Mouse (Mus musculus): ENCODE data around the gene Cul3.

DNA sequence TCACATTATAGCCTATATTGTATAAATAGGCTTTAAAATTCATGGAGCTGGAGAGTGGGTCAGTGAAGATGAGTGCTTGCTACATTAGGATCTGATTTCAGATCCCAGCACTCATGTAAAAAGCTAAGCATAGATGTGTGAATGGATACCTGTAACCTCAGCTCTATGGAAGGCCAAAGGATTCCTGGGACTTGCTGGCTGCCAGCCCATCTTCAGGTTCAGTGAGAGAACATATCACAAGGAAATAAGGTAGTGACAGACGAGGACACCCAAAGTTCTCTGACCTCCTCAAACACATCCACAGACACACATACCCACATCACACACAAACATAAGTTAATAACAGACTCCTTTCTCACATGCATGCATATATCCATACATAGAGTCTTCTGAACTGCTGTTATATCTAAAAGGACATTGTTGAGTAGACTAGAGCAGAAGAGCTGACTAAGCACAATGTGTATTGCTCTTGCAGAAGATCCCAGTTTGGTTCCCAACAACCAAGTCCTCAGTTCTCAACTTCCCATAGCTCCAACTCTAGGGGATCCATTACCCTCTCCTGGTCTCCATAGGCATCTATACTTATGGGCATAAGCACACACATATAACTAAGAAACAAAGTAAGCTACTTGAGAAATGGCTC, 4.4 kb downstream of the Cul3 start:
- TF ChIP-seq CTCF (IDR thresholded peaks at IDR 0.05; ENCODE audit: low read depth, low read length) (no peak), POLR2A (IDR thresholded peaks at IDR 0.05; ENCODE audit: extremely low read depth, insufficient read depth, low read length) (no peak)

Data from liver, adult 2 months (tissue).